Mouse (Mus musculus) retina, postnatal 7 days (tissue): ENCODE measurements at regions not wholly inside any gene's neighbourhood (a gene's known extent, or its start where the extent isn't known, plus 50 kb on each side); places are given as distances from the start of the nearest gene placed in this dataset.

Experiments
- DNase-seq: peaks from one replicate; pipeline ENCODE4 v3.0.0-alpha.2; 2012; ENCODE audit warnings: low read depth, low spot score

DNA sequence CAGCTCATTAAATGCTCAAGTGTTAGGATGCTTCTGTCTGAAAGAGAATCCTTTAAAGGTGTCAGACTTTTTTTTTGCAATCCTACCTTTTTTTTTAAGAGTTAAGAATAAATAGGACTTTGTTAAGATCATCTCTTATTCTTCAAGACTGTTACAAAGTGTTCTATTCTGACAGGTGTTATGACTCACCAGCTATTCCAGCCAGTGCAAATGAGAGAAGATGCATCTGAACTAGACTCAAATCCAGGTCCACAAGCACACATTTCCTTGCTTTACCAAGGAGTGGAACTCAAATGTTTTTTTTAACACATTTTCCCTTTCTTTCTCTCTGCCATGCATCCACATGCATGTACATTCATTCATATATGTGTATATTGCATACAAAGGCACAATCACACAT lies 98.4 kb upstream of the Atp10a start:
- DNase-seq = no peak

DNA sequence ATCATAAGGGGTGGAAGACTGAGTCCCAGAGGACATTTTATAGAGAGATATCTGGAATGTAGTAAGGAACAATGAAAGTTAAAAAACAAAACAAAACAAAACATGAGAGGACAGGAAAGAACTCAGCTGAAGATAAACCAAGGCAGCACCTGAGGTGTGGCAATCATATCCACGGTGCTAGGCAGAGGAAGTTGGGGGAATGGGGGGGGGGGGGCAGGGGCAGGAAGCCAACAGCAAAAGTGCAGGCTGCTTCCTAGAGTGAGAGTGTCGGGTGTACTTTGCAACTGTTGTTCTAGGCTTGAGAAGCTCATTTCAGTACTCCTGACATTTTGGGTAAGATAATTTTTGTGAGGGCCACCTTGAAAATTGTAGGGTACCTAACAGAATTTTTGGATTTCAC lies 87.2 kb upstream of the Atp10a start:
- no peak for DNase-seq

- peak; percentile 40 for DNase-seq
These were observed 71.6 kb upstream of the Atp10a start for GRCm38 (mm10) chr7:58584241-58584820.

GRCm38 (mm10) chr7:58585626-58586256 lies 70.2 kb upstream of the Atp10a start:
- DNase-seq = no peak

DNA sequence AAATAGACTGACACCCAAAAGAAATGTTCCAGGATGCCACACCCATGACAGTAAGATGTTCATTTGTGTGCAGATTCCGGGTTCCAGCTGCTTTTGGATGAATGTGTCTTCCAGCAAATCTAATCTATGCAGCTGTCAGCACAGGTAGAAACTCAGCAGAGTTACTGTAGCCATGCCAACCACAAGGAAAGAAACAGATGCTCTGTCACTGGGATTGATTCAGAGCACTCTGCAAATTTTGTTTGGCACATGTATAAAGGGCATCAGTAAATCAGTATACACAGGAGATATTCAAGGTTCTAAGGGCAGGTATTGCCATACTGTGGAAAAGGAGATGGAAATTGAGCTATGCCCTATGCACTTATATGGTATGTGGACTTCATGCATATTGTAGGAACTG lies 60.0 kb upstream of the Atp10a start:
- DNase-seq = no peak
